Mouse (Mus musculus) 3T3-L1 (cell line): ENCODE measurements around the gene Gm16506.
"Not testable (repeated sequence)": the region's sequence is repeated elsewhere in the genome, so short reads cannot be mapped to it uniquely, and the experiment has no call there.

Source experiments
- DNase-seq: peaks from one replicate; pipeline ENCODE4 v3.0.0-alpha.2; 2015; ENCODE audit warnings: low read depth, low spot score

The Gm16506 gene

DNA sequence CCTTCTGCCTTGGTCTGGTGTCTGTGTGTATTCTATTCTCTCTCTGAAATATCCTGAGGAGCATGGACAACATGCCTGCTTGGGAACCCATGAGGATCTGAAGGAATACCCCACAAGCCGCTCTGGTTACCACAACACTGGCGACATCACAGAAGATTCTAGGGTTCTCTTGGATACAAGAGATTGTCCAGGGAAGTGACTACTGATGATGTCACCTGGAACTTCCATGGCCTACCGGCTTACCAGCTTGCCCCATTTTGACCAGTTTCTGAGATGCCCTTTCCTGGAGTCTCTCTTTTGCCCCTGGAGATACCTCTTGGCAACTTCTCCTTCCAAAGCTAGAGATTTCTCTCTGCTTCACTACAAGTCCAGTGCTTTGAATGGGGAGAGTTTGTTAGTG lies at the start of gene Gm16506:
Gene Gm16506, minus strand, starts transcription at position 101 of the 400 bp plus-strand sequence.
- DNase-seq = not testable (repeated sequence)

GRCm38 (mm10) chr14:43747566-43747965 lies 20.3 kb upstream of the Gm16506 start, which contains the start of gene Gm6526:
Gene Gm6526, plus strand, starts transcription at chr14:43747866.
- not testable (repeated sequence) for DNase-seq

DNA sequence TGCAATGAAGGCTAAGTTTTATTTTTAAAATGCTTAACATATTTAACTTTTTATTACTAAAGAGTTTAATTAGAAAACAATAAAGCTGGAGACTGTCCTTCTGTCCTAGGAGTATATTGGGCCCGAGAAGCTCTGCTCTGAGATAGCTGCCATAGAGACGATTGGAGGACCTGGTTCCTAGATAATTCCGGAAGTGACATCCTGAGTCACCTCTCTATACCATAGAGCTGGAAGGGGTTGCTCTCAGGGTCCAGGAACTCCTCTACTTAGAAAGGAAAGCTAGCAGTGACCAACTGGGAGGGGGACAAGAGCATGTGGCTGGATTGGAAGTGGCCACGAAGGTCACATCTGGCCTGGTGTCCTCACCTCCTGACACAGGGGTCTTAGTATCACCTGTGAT lies 29.7 kb downstream of the Gm16506 start, which contains the start of gene Gm7324:
Gene Gm7324, plus strand, starts transcription at position 208 of the 400 bp plus-strand sequence.
- peak; percentile 35 for DNase-seq

DNA sequence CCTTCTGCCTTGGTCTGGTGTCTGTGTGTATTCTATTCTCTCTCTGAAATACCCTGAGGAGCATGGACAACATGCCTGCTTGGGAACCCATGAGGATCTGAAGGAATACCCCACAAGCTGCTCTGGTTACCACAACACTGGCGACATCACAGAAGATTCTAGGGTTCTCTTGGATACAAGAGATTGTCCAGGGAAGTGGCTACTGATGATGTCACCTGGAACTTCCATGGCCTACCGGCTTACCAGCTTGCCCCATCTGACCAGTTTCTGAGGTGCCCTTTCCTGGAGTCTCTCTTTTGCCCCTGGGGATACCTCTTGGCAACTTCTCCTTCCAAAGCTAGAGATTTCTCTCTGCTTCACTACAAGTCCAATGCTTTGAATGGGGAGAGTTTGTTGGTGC lies 50.2 kb downstream of the Gm16506 start, which contains the start of gene Gm8165:
Gene Gm8165, minus strand, starts transcription at position 101 of the 400 bp plus-strand sequence.
- DNase-seq = not testable (repeated sequence)
